Mouse (Mus musculus): ENCODE measurements around the gene Antxr1. TPM values are rescaled to one million over a fixed set of nuclear protein-coding genes. Genes with fewer than 3 reads are reported as not detected.

Gene Antxr1
- polyA plus RNA-seq, 1 experiment from 2014 or later = 4.5 TPM

- H3K4me2 ChIP-seq = no peak overlapping the region
- 70% methylated on average over 8 of the region's 8 CpGs for WGBS (ENCODE audit: insufficient replicate concordance)
- no peak overlapping the region for H3K27ac ChIP-seq (ENCODE audit: low read depth, low read length)
- H3K36me3 ChIP-seq (ENCODE audit: control insufficient read depth, insufficient read depth, low read length) = no peaks in the 10 kb centered on the region
- H3K4me1 ChIP-seq (ENCODE audit: control insufficient read depth, insufficient read depth, low read length) = no peaks in the 10 kb centered on the region
- ATAC-seq (replicated peaks; ENCODE audit: insufficient number of reproducible peaks, low FRiP score, low TSS enrichment) = no peak
- H3K4me3 ChIP-seq (ENCODE audit: low read depth, low read length) = no peak overlapping the region
- no peaks in the 10 kb centered on the region for H3K27me3 ChIP-seq (ENCODE audit: control insufficient read depth, insufficient read depth, low read length)
- H3K9me3 ChIP-seq (replicated peaks; ENCODE audit: control insufficient read depth, low read length) = no peaks in the 10 kb centered on the region
- no peak overlapping the region for H3K9ac ChIP-seq (ENCODE audit: low read depth, low read length)
Measured at GRCm38 (mm10) chr6:87304486-87304885, 31.1 kb downstream of the Antxr1 start.

GRCm38 (mm10) chr6:87302746-87303145 lies 32.9 kb downstream of the Antxr1 start:
- Histone ChIP-seq H3K36me3 (ENCODE audit: control insufficient read depth, insufficient read depth, low read length) (no peaks in the 10 kb centered on the region), H3K4me3 (ENCODE audit: low read depth, low read length) (no peak overlapping the region), H3K4me2 (no peak overlapping the region), H3K9ac (ENCODE audit: low read depth, low read length) (no peak overlapping the region), H3K27me3 (ENCODE audit: control insufficient read depth, insufficient read depth, low read length) (no peaks in the 10 kb centered on the region), H3K27ac (ENCODE audit: low read depth, low read length) (no peak overlapping the region), H3K4me1 (ENCODE audit: control insufficient read depth, insufficient read depth, low read length) (no peaks in the 10 kb centered on the region), H3K9me3 (replicated peaks; ENCODE audit: control insufficient read depth, low read length) (no peaks in the 10 kb centered on the region)
- whole genome bisulfite sequencing (ENCODE audit: insufficient replicate concordance) = 87% methylated on average over 5 of the region's 5 CpGs
- ATAC-seq (replicated peaks; ENCODE audit: insufficient number of reproducible peaks, low FRiP score, low TSS enrichment) = no peak

GRCm38 (mm10) chr6:87301991-87302390 lies 33.6 kb downstream of the Antxr1 start:
- Histone ChIP-seq H3K4me3 (ENCODE audit: low read depth, low read length) (no peak overlapping the region), H3K27me3 (ENCODE audit: control insufficient read depth, insufficient read depth, low read length) (no peaks in the 10 kb centered on the region), H3K4me2 (no peak overlapping the region), H3K4me1 (ENCODE audit: control insufficient read depth, insufficient read depth, low read length) (no peaks in the 10 kb centered on the region), H3K9ac (ENCODE audit: low read depth, low read length) (no peak overlapping the region), H3K27ac (ENCODE audit: low read depth, low read length) (no peak overlapping the region), H3K36me3 (ENCODE audit: control insufficient read depth, insufficient read depth, low read length) (no peaks in the 10 kb centered on the region), H3K9me3 (replicated peaks; ENCODE audit: control insufficient read depth, low read length) (no peaks in the 10 kb centered on the region)
- 69% methylated on average over 4 of the region's 4 CpGs for WGBS (ENCODE audit: insufficient replicate concordance)
- no peak for ATAC-seq (replicated peaks; ENCODE audit: insufficient number of reproducible peaks, low FRiP score, low TSS enrichment)

GRCm38 (mm10) chr6:87294904-87295303 lies 40.7 kb downstream of the Antxr1 start:
- H3K4me2 ChIP-seq = no peak overlapping the region
- no peak overlapping the region for H3K27ac ChIP-seq (ENCODE audit: low read depth, low read length)
- no peaks in the 10 kb centered on the region for H3K9me3 ChIP-seq (replicated peaks; ENCODE audit: control insufficient read depth, low read length)
- no peak overlapping the region for H3K4me3 ChIP-seq (ENCODE audit: low read depth, low read length)
- no peaks in the 10 kb centered on the region for H3K4me1 ChIP-seq (ENCODE audit: control insufficient read depth, insufficient read depth, low read length)
- ATAC-seq (replicated peaks; ENCODE audit: insufficient number of reproducible peaks, low FRiP score, low TSS enrichment) = no peak
- no peaks in the 10 kb centered on the region for H3K36me3 ChIP-seq (ENCODE audit: control insufficient read depth, insufficient read depth, low read length)
- 84% methylated on average over 3 of the region's 3 CpGs for WGBS (ENCODE audit: insufficient replicate concordance)
- H3K27me3 ChIP-seq (ENCODE audit: control insufficient read depth, insufficient read depth, low read length) = no peaks in the 10 kb centered on the region
- H3K9ac ChIP-seq (ENCODE audit: low read depth, low read length) = no peak overlapping the region

- ATAC-seq (replicated peaks; ENCODE audit: insufficient number of reproducible peaks, low FRiP score, low TSS enrichment) = no peak
- Histone ChIP-seq H3K27me3 (ENCODE audit: control insufficient read depth, insufficient read depth, low read length) (no peaks in the 10 kb centered on the region), H3K9me3 (replicated peaks; ENCODE audit: control insufficient read depth, low read length) (no peaks in the 10 kb centered on the region)
Measured at GRCm38 (mm10) chr6:87292911-87293851, 42.4 kb downstream of the Antxr1 start.

GRCm38 (mm10) chr6:87287251-87287650 lies 48.4 kb downstream of the Antxr1 start:
- ATAC-seq (replicated peaks; ENCODE audit: insufficient number of reproducible peaks, low FRiP score, low TSS enrichment) = no peak
- Histone ChIP-seq H3K4me1 (ENCODE audit: control insufficient read depth, insufficient read depth, low read length) (peaks cover 7% of the 10 kb centered on the region), H3K4me3 (ENCODE audit: low read depth, low read length) (no peak overlapping the region), H3K27ac (ENCODE audit: low read depth, low read length) (no peak overlapping the region), H3K27me3 (ENCODE audit: control insufficient read depth, insufficient read depth, low read length) (no peaks in the 10 kb centered on the region), H3K4me2 (no peak overlapping the region), H3K9me3 (replicated peaks; ENCODE audit: control insufficient read depth, low read length) (no peaks in the 10 kb centered on the region), H3K36me3 (ENCODE audit: control insufficient read depth, insufficient read depth, low read length) (no peaks in the 10 kb centered on the region), H3K9ac (ENCODE audit: low read depth, low read length) (no peak overlapping the region)
- 76% methylated on average over 6 of the region's 6 CpGs for WGBS (ENCODE audit: insufficient replicate concordance)

More at GRCm38 (mm10) chr6:87292911-87293851, 42.4 kb downstream of the Antxr1 start:
- Histone ChIP-seq H3K9ac (ENCODE audit: low read depth, low read length) (no peak overlapping the region), H3K4me3 (ENCODE audit: low read depth, low read length) (no peak overlapping the region), H3K4me1 (ENCODE audit: control insufficient read depth, insufficient read depth, low read length) (no peaks in the 10 kb centered on the region), H3K27ac (ENCODE audit: low read depth, low read length) (no peak overlapping the region), H3K36me3 (ENCODE audit: control insufficient read depth, insufficient read depth, low read length) (no peaks in the 10 kb centered on the region), H3K4me2 (no peak overlapping the region)
- WGBS (ENCODE audit: insufficient replicate concordance) = 78% methylated on average over 18 of the region's 18 CpGs

GRCm38 (mm10) chr6:87285365-87285749 lies 50.3 kb downstream of the Antxr1 start:
- Histone ChIP-seq H3K4me2 (no peak overlapping the region), H3K27ac (ENCODE audit: low read depth, low read length) (no peak overlapping the region), H3K4me3 (ENCODE audit: low read depth, low read length) (no peak overlapping the region), H3K36me3 (ENCODE audit: control insufficient read depth, insufficient read depth, low read length) (no peaks in the 10 kb centered on the region), H3K27me3 (ENCODE audit: control insufficient read depth, insufficient read depth, low read length) (no peaks in the 10 kb centered on the region), H3K9ac (ENCODE audit: low read depth, low read length) (no peak overlapping the region), H3K4me1 (ENCODE audit: control insufficient read depth, insufficient read depth, low read length) (peaks cover 11% of the 10 kb centered on the region), H3K9me3 (replicated peaks; ENCODE audit: control insufficient read depth, low read length) (no peaks in the 10 kb centered on the region)
- 72% methylated on average over 7 of the region's 7 CpGs for WGBS (ENCODE audit: insufficient replicate concordance)
- no peak for ATAC-seq (replicated peaks; ENCODE audit: insufficient number of reproducible peaks, low FRiP score, low TSS enrichment)

- Histone ChIP-seq H3K36me3 (ENCODE audit: control insufficient read depth, insufficient read depth, low read length) (no peaks in the 10 kb centered on the region), H3K9me3 (replicated peaks; ENCODE audit: control insufficient read depth, low read length) (no peaks in the 10 kb centered on the region), H3K27me3 (ENCODE audit: control insufficient read depth, insufficient read depth, low read length) (no peaks in the 10 kb centered on the region), H3K27ac (ENCODE audit: low read depth, low read length) (no peak overlapping the region), H3K4me2 (no peak overlapping the region), H3K4me1 (ENCODE audit: control insufficient read depth, insufficient read depth, low read length) (peaks cover 11% of the 10 kb centered on the region), H3K9ac (ENCODE audit: low read depth, low read length) (no peak overlapping the region), H3K4me3 (ENCODE audit: low read depth, low read length) (no peak overlapping the region)
- WGBS (ENCODE audit: insufficient replicate concordance) = 81% methylated on average over 11 of the region's 11 CpGs
- ATAC-seq (replicated peaks; ENCODE audit: insufficient number of reproducible peaks, low FRiP score, low TSS enrichment) = no peak
Measured at GRCm38 (mm10) chr6:87284716-87285364, 50.8 kb downstream of the Antxr1 start.

All from heart, embryonic 11.5 days (tissue).